Mouse (Mus musculus) liver, embryonic 14.5 days (tissue): ENCODE measurements around the gene Ptgfrn. TPM values are rescaled to one million over a fixed set of nuclear protein-coding genes. Genes with fewer than 3 reads are reported as not detected.

Experiments
- ATAC-seq: fragments of 200-750 bp; cut with Nextera tagmentation; 2 replicates; pipeline ENCODE4 v1.8.0; 2017; ENCODE audit warnings: moderate number of reproducible peaks, mild to moderate bottlenecking, moderate library complexity; ENCODE audit not compliant: insufficient read depth
- DNase-seq, 3 experiments: peaks; one replicate each; pipeline ENCODE4 v3.0.0-alpha.2; 2012 to 2013; ENCODE audit warnings: low read depth in 3 of 3, low spot score in 3 of 3
- H3K27ac ChIP-seq: fragments of 300-500 bp; sonication (generic); 2 replicates; pipeline ENCODE4 v1.5.1; 2014; ENCODE audit warnings: moderate library complexity, mild to moderate bottlenecking, control low read depth, inconsistent platforms
- H3K27me3 ChIP-seq: fragments of 300-500 bp; sonication (generic); 2 replicates; pipeline ENCODE4 v1.6.1; 2014; ENCODE audit warnings: mild to moderate bottlenecking, low read length, moderate library complexity; ENCODE audit not compliant: control insufficient read depth, insufficient read depth
- H3K36me3 ChIP-seq: fragments of 300-500 bp; sonication (generic); replicated peaks from 2 replicates; pipeline ENCODE4 v1.6.1; 2014; ENCODE audit warnings: low read depth; ENCODE audit not compliant: control insufficient read depth, insufficient read depth
- H3K4me1 ChIP-seq, 2 experiments: fragments of 200-500 bp in 1 of 2; fragments of 300-500 bp in 1 of 2; sonication (generic) in 1 of 2; replicated peaks; 2 replicates each; pipeline ENCODE4 v1.6.1; 2012 to 2014; ENCODE audit warnings: antibody characterized with exemption in 1 of 2, inconsistent platforms in 1 of 2, low read length in 1 of 2; ENCODE audit not compliant: control insufficient read depth in 2 of 2, insufficient read depth in 2 of 2
- H3K4me2 ChIP-seq: fragments of 300-500 bp; sonication (generic); 2 replicates; pipeline ENCODE4 v1.6.1; 2014; ENCODE audit warnings: low read depth, mild to moderate bottlenecking, control low read depth, moderate library complexity
- H3K4me3 ChIP-seq, 2 experiments: fragments of 200-500 bp in 1 of 2; fragments of 300-500 bp in 1 of 2; sonication (generic) in 1 of 2; 2 replicates each; pipeline ENCODE4 v1.5.1; 2012 to 2014; ENCODE audit warnings: low read depth in 2 of 2, low read length in 2 of 2, mild to moderate bottlenecking in 2 of 2, control low read depth in 1 of 2, inconsistent platforms in 1 of 2, moderate library complexity in 1 of 2; ENCODE audit not compliant: insufficient read depth in 1 of 2
- H3K9ac ChIP-seq: fragments of 300-500 bp; sonication (generic); replicated peaks from 2 replicates; pipeline ENCODE4 v1.6.1; 2014; ENCODE audit warnings: mild to moderate bottlenecking, control low read depth, moderate library complexity
- H3K9me3 ChIP-seq: fragments of 300-500 bp; sonication (generic); 2 replicates; pipeline ENCODE4 v1.6.1; 2016; ENCODE audit warnings: low read length, mixed read lengths; ENCODE audit not compliant: control insufficient read depth
- CTCF ChIP-seq: IDR thresholded peaks from 2 replicates; pipeline ENCODE4 v1.5.1; 2016; ENCODE audit warnings: antibody characterized with exemption, low read depth, control low read depth
- EP300 ChIP-seq: IDR thresholded peaks from 2 replicates; pipeline ENCODE4 v1.6.1; 2016; ENCODE audit warnings: antibody characterized with exemption, low read depth
- WGBS: fragments of 180-500 bp; shearing (Covaris S2); extraction: QIAGEN DNeasy Blood & Tissue Kit; methylation state at CpG from one replicate; pipeline ENCODE4 v1.1.7; 2014; ENCODE audit not compliant: insufficient replicate concordance; 5-methylcytosine and 5-hydroxymethylcytosine counted together
- polyA plus RNA-seq, 2 experiments: library from polyadenylated mRNA; depleted of rRNA in 1 of 2; stranded (reverse) in 1 of 2; unstranded in 1 of 2; fragments of >200 nt; fragmentation: Nextera tagmentation in 1 of 2; extraction: Ambion mirVana in 1 of 2; gene quantifications; 2 replicates each; pipeline versions ENCODE4 v1.2.1 to v1.2.3; 2012 to 2014

Gene Ptgfrn
- polyA plus RNA-seq, 2 experiments: 0.29 to 1.2 TPM

- Histone ChIP-seq H3K4me3 (no peak overlapping the region), H3K9ac (no peak overlapping the region), H3K4me1 (no peaks in the 10 kb centered on the region; a peak in 1 of 4 replicates), H3K27me3 (no peaks in the 10 kb centered on the region), H3K4me2 (no peak overlapping the region), H3K9me3 (no peaks in the 10 kb centered on the region), H3K36me3 (no peaks in the 10 kb centered on the region), H3K27ac (no peak overlapping the region)
- TF ChIP-seq CTCF: no peak
- TF ChIP-seq EP300: no peak
- DNase-seq: no peak
- no peak for ATAC-seq
- 79% methylated on average over 10 of the region's 10 CpGs for WGBS
Observed at GRCm38 (mm10) chr3:101013005-101013404, 97.1 kb downstream of the Ptgfrn start.

DNA sequence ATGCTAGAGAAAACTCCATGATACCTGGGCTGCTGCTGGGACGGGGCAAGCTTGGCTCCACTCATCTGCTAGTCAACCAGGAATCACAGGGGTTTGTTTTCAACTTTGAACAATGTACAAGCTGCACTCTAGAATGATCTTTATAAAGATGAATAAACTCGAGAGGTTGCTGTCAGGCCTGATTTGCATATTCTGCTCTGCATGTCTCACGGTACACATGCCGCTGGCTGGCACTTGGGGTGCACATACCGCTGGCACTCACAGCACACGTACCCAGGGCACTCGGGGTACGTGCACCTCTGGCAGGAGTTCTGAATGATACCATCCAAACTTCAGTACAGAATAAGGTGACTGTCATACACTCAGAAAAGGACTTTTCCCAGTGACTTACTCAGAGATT lies 97.5 kb downstream of the Ptgfrn start:
- no peak overlapping the region for H3K4me3 ChIP-seq
- no peaks in the 10 kb centered on the region; a peak in 1 of 4 replicates for H3K4me1 ChIP-seq
- H3K9me3 ChIP-seq: no peaks in the 10 kb centered on the region
- 70% methylated on average over 8 of the region's 8 CpGs for WGBS
- TF ChIP-seq EP300: no peak
- no peak for TF ChIP-seq CTCF
- ATAC-seq: no peak
- H3K27ac ChIP-seq: no peak overlapping the region
- H3K4me2 ChIP-seq: no peak overlapping the region
- no peaks in the 10 kb centered on the region for H3K27me3 ChIP-seq
- no peaks in the 10 kb centered on the region for H3K36me3 ChIP-seq
- no peak overlapping the region for H3K9ac ChIP-seq
- DNase-seq: no peak

GRCm38 (mm10) chr3:101012131-101012571 lies 97.9 kb downstream of the Ptgfrn start:
- no peaks in the 10 kb centered on the region for H3K36me3 ChIP-seq
- H3K9ac ChIP-seq: no peak overlapping the region
- no peak overlapping the region for H3K4me3 ChIP-seq
- TF ChIP-seq EP300: no peak
- no peak for TF ChIP-seq CTCF
- H3K4me1 ChIP-seq: no peaks in the 10 kb centered on the region; a peak in 1 of 4 replicates
- no peak for ATAC-seq
- H3K9me3 ChIP-seq: no peaks in the 10 kb centered on the region
- 46% methylated on average over 10 of the region's 10 CpGs for WGBS
- no peak for DNase-seq
- H3K4me2 ChIP-seq: no peak overlapping the region
- H3K27me3 ChIP-seq: no peaks in the 10 kb centered on the region
- H3K27ac ChIP-seq: no peak overlapping the region

GRCm38 (mm10) chr3:101011203-101011600 lies 98.9 kb downstream of the Ptgfrn start:
- no peak for ATAC-seq
- WGBS: 49% methylated on average over 5 of the region's 5 CpGs
- no peak overlapping the region for H3K9ac ChIP-seq
- DNase-seq: no peak
- no peaks in the 10 kb centered on the region for H3K36me3 ChIP-seq
- H3K27ac ChIP-seq: no peak overlapping the region
- H3K9me3 ChIP-seq: no peaks in the 10 kb centered on the region
- H3K4me2 ChIP-seq: no peak overlapping the region
- no peak overlapping the region for H3K4me3 ChIP-seq
- TF ChIP-seq CTCF: no peak
- no peak for TF ChIP-seq EP300
- H3K4me1 ChIP-seq: no peaks in the 10 kb centered on the region; a peak in 1 of 4 replicates
- no peaks in the 10 kb centered on the region for H3K27me3 ChIP-seq

- Histone ChIP-seq H3K36me3 (no peaks in the 10 kb centered on the region), H3K4me3 (no peak overlapping the region), H3K4me1 (no peaks in the 10 kb centered on the region; a peak in 1 of 4 replicates), H3K27ac (no peak overlapping the region), H3K4me2 (no peak overlapping the region), H3K9ac (no peak overlapping the region), H3K27me3 (no peaks in the 10 kb centered on the region), H3K9me3 (no peaks in the 10 kb centered on the region)
- ATAC-seq (no peak), DNase-seq (no peak)
- no peak for TF ChIP-seq CTCF
- WGBS: 24% methylated on average over 4 of the region's 4 CpGs
Observed at GRCm38 (mm10) chr3:101010589-101011202, 99.4 kb downstream of the Ptgfrn start.
